Comparison of ENCODE assay signal across 10 mouse cellular contexts in the genomic region with DNA sequence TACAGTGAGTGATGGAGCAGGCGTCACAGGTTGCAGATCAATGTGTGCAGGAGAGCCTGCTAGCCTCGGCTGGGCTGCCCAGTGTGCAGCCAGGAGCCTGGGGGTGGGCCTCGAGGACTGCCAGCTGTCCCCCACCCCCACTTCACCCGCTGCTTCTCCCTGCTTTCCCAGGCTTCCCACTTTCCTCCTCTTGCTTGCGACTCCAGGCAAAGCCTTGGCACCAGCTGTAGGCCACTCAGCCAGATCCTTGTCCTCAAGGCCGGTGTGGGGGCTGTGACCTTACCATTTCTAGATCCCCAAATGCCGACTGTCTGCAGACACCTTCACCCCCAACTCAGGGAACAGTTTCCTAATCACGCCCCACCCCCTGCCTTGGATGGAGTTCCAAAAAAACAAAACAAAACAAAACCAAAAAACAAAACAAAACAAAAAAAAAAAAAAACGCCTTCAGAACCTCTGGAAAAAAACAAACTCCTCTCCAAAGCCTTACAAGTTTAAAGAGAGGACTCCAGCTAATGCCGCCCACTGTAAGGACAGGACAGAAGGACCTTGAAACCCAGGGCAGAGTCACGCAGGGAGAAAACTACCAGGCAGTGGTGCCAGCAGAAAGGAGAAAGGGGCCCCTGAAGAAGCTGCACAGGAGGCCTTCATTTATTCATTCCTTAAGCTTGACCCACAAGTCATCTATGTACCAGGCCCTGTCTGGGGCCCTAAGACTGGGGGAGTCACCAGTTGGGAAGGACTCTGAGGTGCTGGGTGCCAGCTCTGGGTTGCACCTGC. TPM values are rescaled to one million over a fixed set of nuclear protein-coding genes. Genes with fewer than 3 reads are reported as not detected.
A peak's percentile ranks its signal among the peaks of the same experiment; 100 is the strongest.
DNase-seq lines count a peak whose midpoint lies in the region; ATAC-seq and TF ChIP-seq lines count a peak whose summit lies in the region.
"Had no signal": no experiment of that assay in that cellular context is flagged by ENCODE, and none has a peak within 500 bp of the region (broad histone marks: within the 10 kb centered on the region; RNA-seq: fewer than 3 reads in every experiment).

No protein-coding gene starts in this region.

- TF ChIP-seq POLR2A in olfactory bulb, adult 2 months (IDR thresholded peaks at IDR 0.05; ENCODE audit: insufficient read depth, low read depth, low read length), result no peak

- peak overlapping the region; percentile 49 for H3K4me3 ChIP-seq in left cerebral cortex, adult 2 months
- H3K4me3 ChIP-seq in embryonic facial prominence, embryonic 14.5 days (ENCODE audit: low read depth, low read length), result peak overlapping the region; percentile 47
- H3K4me3 ChIP-seq in hindbrain, embryonic 15.5 days, result peak overlapping the region; percentile 45
- peak overlapping the region; percentile 64 for H3K4me3 ChIP-seq in olfactory bulb, adult 2 months (ENCODE audit: insufficient read depth, low read depth, low read length)
- H3K4me3 ChIP-seq: erythroblast, embryonic 14.5 days had no signal

- no peak for TF ChIP-seq CTCF in left cerebral cortex, adult 2 months (IDR thresholded peaks at IDR 0.05)
- no peak for TF ChIP-seq CTCF in olfactory bulb, adult 2 months (IDR thresholded peaks at IDR 0.05; ENCODE audit: insufficient read depth, low read depth, low read length)

- H3K36me3 ChIP-seq in embryonic facial prominence, embryonic 14.5 days (ENCODE audit: control insufficient read depth, insufficient read depth, low read length), result no peaks in the 10 kb centered on the region
- H3K36me3 ChIP-seq in hindbrain, embryonic 15.5 days, result no peaks in the 10 kb centered on the region

- H3K27me3 ChIP-seq in embryonic facial prominence, embryonic 14.5 days (replicated peaks; ENCODE audit: control insufficient read depth, insufficient read depth, low read length), result peaks cover 86% of the 10 kb centered on the region
- peaks cover 80% of the 10 kb centered on the region for H3K27me3 ChIP-seq in hindbrain, embryonic 15.5 days

- intact Hi-C loops in left cerebral cortex, adult 2 months (cut with DNase I), result no loop called here

- 0 out of 2 replicates have a peak, but pooled peaks cover 3% of the 10 kb centered on the region for H3K9me3 ChIP-seq in embryonic facial prominence, embryonic 14.5 days (ENCODE audit: control insufficient read depth, low read length)
- H3K9me3 ChIP-seq in hindbrain, embryonic 15.5 days, result no peaks in the 10 kb centered on the region

- no peak for ATAC-seq in embryonic facial prominence, embryonic 14.5 days (ENCODE audit: low read depth)
- ATAC-seq in hindbrain, embryonic 15.5 days (ENCODE audit: low FRiP score, low read depth), result no peak
- no peak for ATAC-seq in megakaryocyte progenitor cell, adult 5-6 weeks (replicated peaks; ENCODE audit: poor library complexity)

- H3K27ac ChIP-seq in left cerebral cortex, adult 2 months, result peak overlapping the region; percentile 88
- H3K27ac ChIP-seq in embryonic facial prominence, embryonic 14.5 days (replicated peaks; ENCODE audit: low read depth, low read length), result no peak overlapping the region
- peak overlapping the region; percentile 75 for H3K27ac ChIP-seq in hindbrain, embryonic 15.5 days (replicated peaks)
- H3K27ac ChIP-seq in olfactory bulb, adult 2 months (ENCODE audit: insufficient read depth, low read depth, low read length), result 0 out of 2 replicates have a peak overlapping the region, but pooled peaks have one; percentile 14

- no peak overlapping the region for H3K9ac ChIP-seq in embryonic facial prominence, embryonic 14.5 days (ENCODE audit: low read depth, low read length)
- peak overlapping the region; percentile 44; the same call in 1 of the 2 replicates for H3K9ac ChIP-seq in hindbrain, embryonic 15.5 days

- H3K4me2 ChIP-seq in embryonic facial prominence, embryonic 14.5 days (ENCODE audit: low read depth, low read length), result peak overlapping the region; percentile 76; the same call in 1 of the 2 replicates
- H3K4me2 ChIP-seq in hindbrain, embryonic 15.5 days, result peak overlapping the region; percentile 97

- peaks cover 9% of the 10 kb centered on the region; the same call in 1 of the 2 replicates for H3K4me1 ChIP-seq in embryonic facial prominence, embryonic 14.5 days (ENCODE audit: control insufficient read depth, insufficient read depth, low read length)
- peaks cover 55% of the 10 kb centered on the region for H3K4me1 ChIP-seq in hindbrain, embryonic 15.5 days (replicated peaks)
- H3K4me1 ChIP-seq in olfactory bulb, adult 2 months (ENCODE audit: control insufficient read depth, insufficient read depth, low read length), result peaks cover 45% of the 10 kb centered on the region

- DNase-seq in left cerebral cortex, adult 2 months (ENCODE audit: extremely low spot score in 1 of 2, low spot score in 2 of 2), result no peak
- DNase-seq in left cerebral cortex, adult 11 months (ENCODE audit: low spot score), result no peak
- DNase-seq in embryonic facial prominence, embryonic 14.5 days (ENCODE audit: low spot score), result no peak
- DNase-seq in spleen, adult 18-20 months, result no peak
- DNase-seq: kidney, adult 9 months; liver had no signal

- WGBS in embryonic facial prominence, embryonic 14.5 days, result 18% methylated on average over 9 of the region's 11 CpGs
- 17% methylated on average over 11 of the region's 11 CpGs for WGBS in hindbrain, embryonic 15.5 days
- 30% methylated on average over 11 of the region's 11 CpGs for WGBS in olfactory bulb, adult 2 months

RNA-seq across cellular contexts. Expression of a gene that starts 1.0 kb away (rescaled TPM):
- 100 to 1,000 TPM; 241 to 256 TPM for total RNA-seq in left cerebral cortex, adult 2 months (2021)
- 0.63 and 1.1 TPM in 2 replicates for polyA plus RNA-seq in embryonic facial prominence, embryonic 14.5 days (2014; fragmentation: Nextera tagmentation; extraction: Ambion mirVana)
- polyA plus RNA-seq in hindbrain, embryonic 15.5 days (2015; fragmentation: Nextera tagmentation; extraction: Ambion mirVana), result 107 and 112 TPM in 2 replicates
- not detected in 2 replicates for polyA plus RNA-seq in olfactory bulb, adult 2 months (2012; ENCODE audit: insufficient read depth, insufficient read length, low replicate concordance, missing spikeins)
- total RNA-seq in megakaryocyte progenitor cell, adult 5-6 weeks (2015), result not detected in 2 replicates
- not detected in 2 replicates for total RNA-seq in megakaryocyte progenitor cell, adult 5-6 weeks (2017)
- polyA plus RNA-seq: erythroblast, embryonic 14.5 days had no signal

RNA-seq across cellular contexts. Expression of a gene that starts 26.4 kb away (rescaled TPM):
- total RNA-seq in left cerebral cortex, adult 2 months (2021), result 10 to 100 TPM; 11.3 to 13.5 TPM
- polyA plus RNA-seq in embryonic facial prominence, embryonic 14.5 days (2014; fragmentation: Nextera tagmentation; extraction: Ambion mirVana), result not detected in 2 replicates
- 0.87 and 0.95 TPM in 2 replicates for polyA plus RNA-seq in hindbrain, embryonic 15.5 days (2015; fragmentation: Nextera tagmentation; extraction: Ambion mirVana)
- not detected in 2 replicates for polyA plus RNA-seq in olfactory bulb, adult 2 months (2012; ENCODE audit: insufficient read depth, insufficient read length, low replicate concordance, missing spikeins)
- total RNA-seq in megakaryocyte progenitor cell, adult 5-6 weeks (2015), result not detected in 2 replicates
- total RNA-seq in megakaryocyte progenitor cell, adult 5-6 weeks (2017), result not detected in 2 replicates
- polyA plus RNA-seq: erythroblast, embryonic 14.5 days had no signal

RNA-seq across cellular contexts. Expression of a gene that starts 30.1 kb away (rescaled TPM):
- 1 to 10 TPM; 5.7 to 6.2 TPM for total RNA-seq in left cerebral cortex, adult 2 months (2021)
- polyA plus RNA-seq in embryonic facial prominence, embryonic 14.5 days (2014; fragmentation: Nextera tagmentation; extraction: Ambion mirVana), result 36.4 and 40.5 TPM in 2 replicates
- polyA plus RNA-seq in hindbrain, embryonic 15.5 days (2015; fragmentation: Nextera tagmentation; extraction: Ambion mirVana), result 31.8 and 42.1 TPM in 2 replicates
- polyA plus RNA-seq in olfactory bulb, adult 2 months (2012; ENCODE audit: insufficient read depth, insufficient read length, low replicate concordance, missing spikeins), result not detected in 2 replicates
- total RNA-seq in megakaryocyte progenitor cell, adult 5-6 weeks (2015), result 0.02 TPM in 1 of 2 replicates, not detected in the other
- total RNA-seq in megakaryocyte progenitor cell, adult 5-6 weeks (2017), result 0.20 TPM in 1 of 2 replicates, not detected in the other
- polyA plus RNA-seq: erythroblast, embryonic 14.5 days had no signal

RNA-seq across cellular contexts. Expression of a gene that starts 41.9 kb away (rescaled TPM):
- total RNA-seq in left cerebral cortex, adult 2 months (2021), result 10 to 100 TPM; 17.5 to 19.1 TPM
- 28.0 and 29.8 TPM in 2 replicates for polyA plus RNA-seq in embryonic facial prominence, embryonic 14.5 days (2014; fragmentation: Nextera tagmentation; extraction: Ambion mirVana)
- polyA plus RNA-seq in hindbrain, embryonic 15.5 days (2015; fragmentation: Nextera tagmentation; extraction: Ambion mirVana), result 36.0 and 36.5 TPM in 2 replicates
- not detected in 2 replicates for polyA plus RNA-seq in olfactory bulb, adult 2 months (2012; ENCODE audit: insufficient read depth, insufficient read length, low replicate concordance, missing spikeins)
- 34.2 and 38.7 TPM in 2 replicates for total RNA-seq in megakaryocyte progenitor cell, adult 5-6 weeks (2015)
- 49.2 and 51.8 TPM in 2 replicates for total RNA-seq in megakaryocyte progenitor cell, adult 5-6 weeks (2017)

RNA-seq across cellular contexts. Expression of a gene that starts 52.5 kb away (rescaled TPM):
- 1 to 10 TPM; 4.5 to 8.2 TPM for total RNA-seq in left cerebral cortex, adult 2 months (2021)
- polyA plus RNA-seq in embryonic facial prominence, embryonic 14.5 days (2014; fragmentation: Nextera tagmentation; extraction: Ambion mirVana), result 145 and 175 TPM in 2 replicates
- 50.7 and 74.7 TPM in 2 replicates for polyA plus RNA-seq in hindbrain, embryonic 15.5 days (2015; fragmentation: Nextera tagmentation; extraction: Ambion mirVana)
- polyA plus RNA-seq in olfactory bulb, adult 2 months (2012; ENCODE audit: insufficient read depth, insufficient read length, low replicate concordance, missing spikeins), result not detected in 2 replicates
- not detected in 2 replicates for total RNA-seq in megakaryocyte progenitor cell, adult 5-6 weeks (2015)
- not detected in 2 replicates for total RNA-seq in megakaryocyte progenitor cell, adult 5-6 weeks (2017)
- polyA plus RNA-seq: erythroblast, embryonic 14.5 days had no signal

Comparison
In these comparisons a context has a peak if more than half of its experiments do, and no peak if none do; other contexts are left out.
1. RNA of a gene that starts 1.0 kb away (polyA plus RNA-seq): 107 to 112 TPM in hindbrain, embryonic 15.5 days; 0.63 to 1.1 TPM in embryonic facial prominence, embryonic 14.5 days and not detected in olfactory bulb, adult 2 months; every median in the first group is over 10 times any median in the second.
2. RNA of a gene that starts 30.1 kb away (polyA plus RNA-seq): 36.4 to 40.5 TPM in embryonic facial prominence, embryonic 14.5 days and 31.8 to 42.1 TPM in hindbrain, embryonic 15.5 days; not detected in olfactory bulb, adult 2 months; every median in the first group is over 10 times any median in the second.
3. Peak in every context shown above with its lines, with median percentiles within 50 percentile points of each other: H3K4me3 ChIP-seq.